Mouse (Mus musculus) left cerebral cortex, postnatal 4 days (tissue): Measurements from ENCODE around the gene Trim17. TPM values are rescaled to one million over a fixed set of nuclear protein-coding genes. Genes with fewer than 3 reads are reported as not detected.
"Not testable (repeated sequence)": the region's sequence is repeated elsewhere in the genome, so short reads cannot be mapped to it uniquely, and the experiment has no call there.

Source experiments
- DNase-seq: peaks from one replicate; pipeline ENCODE4 v3.0.0-alpha.2; 2022
- intact Hi-C: fragments of 180-260 bp; cut with DNase I; formaldehyde crosslinking; loops from one replicate; pipeline ENCODE4 v1.15.1; 2025
- total RNA-seq, 2 experiments: library from RNA; stranded (reverse); gene quantifications; 2 replicates each; pipeline ENCODE4 v1.2.3; 2021

Gene Trim17
- total RNA-seq, 2 experiments from 2014 or later: 1.8 to 2.0 TPM

GRCm38 (mm10) chr11:58947306-58947705 lies 7.2 kb upstream of the Trim17 start:
- intact Hi-C loops: no loop called here
- DNase-seq: no peak

GRCm38 (mm10) chr11:58947798-58948528 lies 6.5 kb upstream of the Trim17 start:
- DNase-seq: peak; percentile 59
- intact Hi-C loops: no loop called here

- peak; percentile 74 for DNase-seq
- intact Hi-C loops: no loop called here
Measured at GRCm38 (mm10) chr11:58948542-58949479, 5.7 kb upstream of the Trim17 start, which contains the start of gene Hist3h2ba. Gene Hist3h2ba (plus strand): TSS chr11:58948920.

GRCm38 (mm10) chr11:58949480-58950431 lies 4.7 kb upstream of the Trim17 start:
- DNase-seq: peak; percentile 78
- intact Hi-C loops: loop anchor here (10.0 kb wide), 1 partner anchor 255 kb away; the partner anchor contains the start of genes 2310033P09Rik and Mrpl55

DNA sequence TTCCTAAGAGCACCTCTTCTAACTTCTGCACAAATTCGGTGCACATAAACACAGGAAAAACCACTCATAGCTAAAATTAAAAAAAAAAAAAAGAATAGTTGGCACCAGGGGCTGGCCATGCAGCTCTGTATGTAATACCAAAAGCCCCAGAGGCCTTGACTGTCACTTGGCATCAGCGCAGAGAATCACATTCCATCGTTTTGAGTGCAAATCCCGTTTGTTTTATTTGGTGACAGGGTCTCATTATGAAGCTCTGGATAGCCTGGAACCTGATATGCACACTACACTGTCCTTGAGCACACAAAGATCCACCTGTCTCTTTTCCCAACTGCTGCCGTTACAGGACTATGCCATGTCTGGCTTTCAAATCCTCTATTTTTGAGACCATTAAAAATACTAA lies 3.3 kb upstream of the Trim17 start:
- no peak for DNase-seq
- intact Hi-C loops: loop anchor here (10.0 kb wide), 1 partner anchor 254 kb away; the partner anchor contains the start of genes 2310033P09Rik and Mrpl55

DNA sequence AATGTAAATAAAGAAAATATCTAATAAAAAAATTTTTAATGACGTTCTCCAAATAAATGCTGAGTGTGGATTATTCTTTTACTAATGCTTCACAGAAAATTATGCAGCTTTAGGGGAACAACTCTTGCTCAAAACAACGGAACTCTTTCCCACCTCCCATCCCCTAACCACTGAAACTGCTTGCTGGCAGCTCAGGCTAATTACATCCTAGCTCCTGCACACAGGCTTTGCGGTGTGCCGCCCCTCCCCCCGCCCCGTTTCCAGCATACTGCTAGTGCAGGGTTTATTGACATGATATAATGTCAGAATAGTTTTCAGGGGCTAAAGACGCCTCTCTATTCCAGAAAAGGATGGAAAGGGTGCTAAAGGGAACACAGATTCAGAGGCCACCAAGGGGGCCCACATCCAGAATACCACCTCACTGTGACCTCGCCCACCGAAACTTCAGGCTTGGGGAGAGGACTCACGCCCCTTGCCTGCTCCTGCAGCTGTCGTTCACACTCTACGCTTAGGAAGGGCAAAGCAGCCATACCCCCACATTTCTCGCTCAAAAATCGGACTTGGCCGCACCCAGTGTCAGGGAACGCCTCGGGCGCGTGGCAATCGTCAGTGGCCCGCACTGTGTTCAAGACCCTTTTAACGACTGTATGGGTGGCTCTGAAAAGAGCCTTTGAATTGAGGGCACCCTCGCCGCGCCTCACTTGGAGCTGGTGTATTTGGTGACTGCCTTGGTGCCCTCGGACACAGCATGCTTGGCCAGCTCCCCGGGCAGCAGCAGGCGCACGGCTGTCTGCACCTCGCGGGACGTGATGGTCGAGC lies 925 bp upstream of the Trim17 start:
- DNase-seq: peak; percentile 52
- intact Hi-C loops: loop anchor here (10.0 kb wide), 1 partner anchor 251 kb away; the partner anchor contains the start of genes 2310033P09Rik and Mrpl55

- intact Hi-C loops: loop anchor here (10.0 kb wide), 1 partner anchor 251 kb away; the partner anchor contains the start of genes 2310033P09Rik and Mrpl55
Measured at GRCm38 (mm10) chr11:58954170-58954419, 390 bp upstream of the Trim17 start.

DNA sequence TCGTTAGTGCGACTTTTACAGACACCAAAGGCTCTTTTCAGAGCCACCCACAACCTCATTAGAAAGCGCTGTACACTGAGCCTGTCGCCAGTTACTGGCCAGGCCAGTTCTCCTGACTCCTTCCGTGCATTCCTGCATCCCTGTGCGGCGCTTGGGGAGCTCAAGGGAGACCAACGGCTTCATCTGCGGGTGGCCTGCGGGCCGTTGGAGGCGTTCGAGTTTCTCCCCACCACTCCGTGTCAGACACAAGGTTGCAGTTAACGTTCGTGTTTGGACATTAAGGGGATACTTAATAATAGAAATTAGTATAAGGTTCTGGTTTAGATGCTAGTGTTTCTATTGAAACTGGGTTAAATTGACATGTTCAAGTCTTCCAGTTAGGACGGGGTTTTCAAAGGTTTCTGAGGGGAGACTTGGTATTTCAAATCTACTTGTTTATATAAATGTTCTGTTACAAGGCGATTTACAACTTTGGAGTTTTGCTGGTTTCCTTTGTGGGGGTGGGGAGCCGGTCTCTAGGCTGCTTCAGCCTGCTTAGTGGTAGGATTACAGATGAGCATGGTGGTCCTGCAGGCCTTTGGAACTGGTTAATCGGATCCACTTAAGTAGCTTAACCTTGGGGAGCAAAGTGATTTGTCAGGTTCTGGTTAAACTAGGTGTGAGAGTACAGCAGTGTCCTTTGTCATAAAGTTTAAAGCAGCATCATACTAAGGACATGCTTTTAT lies 820 bp downstream of the Trim17 start:
- DNase-seq: no peak
- intact Hi-C loops: loop anchor here (10.0 kb wide), 1 partner anchor 249 kb away; the partner anchor contains the start of genes 2310033P09Rik and Mrpl55

More at GRCm38 (mm10) chr11:58954170-58954419, 390 bp upstream of the Trim17 start:
- not testable (repeated sequence) for DNase-seq

DNA sequence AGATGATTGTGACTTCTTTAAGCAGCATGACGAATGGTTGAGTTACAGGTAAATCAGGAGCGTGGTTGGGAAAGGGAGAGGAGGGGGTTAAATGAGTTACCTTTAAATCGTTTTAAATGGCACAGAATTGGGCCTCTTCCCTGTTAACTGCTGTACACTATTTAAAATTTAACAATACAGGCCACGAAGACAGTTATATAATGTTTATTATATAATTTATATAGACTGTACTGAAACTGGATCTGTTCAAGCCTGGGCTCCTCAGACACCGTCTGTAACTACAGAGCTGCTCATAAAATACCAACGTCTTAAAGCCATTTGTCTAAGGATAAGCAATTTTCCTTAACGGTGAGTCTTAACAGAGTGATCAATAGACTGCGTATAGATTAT lies 1.4 kb downstream of the Trim17 start:
- no peak for DNase-seq
- intact Hi-C loops: loop anchor here (10.0 kb wide), 1 partner anchor 249 kb away; the partner anchor contains the start of genes 2310033P09Rik and Mrpl55

- DNase-seq: no peak
- intact Hi-C loops: loop anchor here (10.0 kb wide), 1 partner anchor 247 kb away; the partner anchor contains the start of genes 2310033P09Rik and Mrpl55
Measured at GRCm38 (mm10) chr11:58957226-58957914, 2.9 kb downstream of the Trim17 start.

DNA sequence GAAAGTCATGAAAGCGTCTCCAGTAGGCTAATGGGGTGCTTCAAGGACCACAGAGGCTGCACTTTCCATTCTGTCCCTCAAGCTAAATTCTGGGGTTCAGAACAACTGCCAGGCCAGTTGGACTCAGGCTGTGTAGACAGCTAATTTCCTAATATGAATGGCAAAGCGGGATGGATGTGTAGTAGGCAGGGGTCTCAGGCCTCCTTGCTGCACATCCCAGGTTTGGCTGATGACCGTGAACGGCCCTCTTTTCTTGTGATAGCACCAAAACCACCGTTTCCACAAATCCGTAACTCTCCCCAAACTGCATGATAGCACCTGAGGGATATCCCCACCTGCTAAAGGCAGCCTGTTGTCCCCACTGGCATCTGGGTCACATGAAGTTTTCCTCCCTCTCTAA lies 4.1 kb downstream of the Trim17 start:
- intact Hi-C loops: loop anchor here (10.0 kb wide), 1 partner anchor 246 kb away; the partner anchor contains the start of genes 2310033P09Rik and Mrpl55
- DNase-seq: no peak

DNA sequence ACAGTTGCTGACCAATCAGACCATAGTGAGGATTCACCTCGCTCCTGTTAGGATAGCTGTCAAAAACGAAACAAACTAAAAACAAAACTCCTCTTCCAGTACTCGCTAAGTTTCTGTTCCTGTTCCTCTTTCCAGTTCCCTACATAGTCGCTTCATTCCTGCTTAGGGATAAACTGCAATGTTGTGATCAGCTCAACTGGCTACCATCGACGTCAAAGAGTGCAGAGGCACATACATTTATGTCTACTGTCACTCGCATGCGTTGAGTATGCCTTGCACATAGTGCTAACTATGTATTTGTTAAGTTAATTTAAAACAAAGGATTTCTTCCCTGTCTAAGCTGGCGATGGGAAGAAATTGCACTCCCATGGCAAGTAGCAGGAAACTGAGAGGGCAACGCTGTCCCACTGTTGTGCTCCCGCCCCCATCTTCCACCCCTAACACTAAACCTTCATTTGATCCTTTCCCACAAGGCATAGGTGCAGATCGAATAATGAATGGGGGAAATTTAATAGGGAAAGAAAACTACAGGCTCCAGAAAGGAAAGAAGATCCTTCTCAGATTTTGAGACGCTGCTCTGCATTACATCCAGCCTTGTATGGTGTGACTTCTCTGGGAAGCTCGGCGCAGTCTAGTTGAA lies 4.8 kb downstream of the Trim17 start:
- intact Hi-C loops: loop anchor here (10.0 kb wide), 1 partner anchor 245 kb away; the partner anchor contains the start of genes 2310033P09Rik and Mrpl55

DNA sequence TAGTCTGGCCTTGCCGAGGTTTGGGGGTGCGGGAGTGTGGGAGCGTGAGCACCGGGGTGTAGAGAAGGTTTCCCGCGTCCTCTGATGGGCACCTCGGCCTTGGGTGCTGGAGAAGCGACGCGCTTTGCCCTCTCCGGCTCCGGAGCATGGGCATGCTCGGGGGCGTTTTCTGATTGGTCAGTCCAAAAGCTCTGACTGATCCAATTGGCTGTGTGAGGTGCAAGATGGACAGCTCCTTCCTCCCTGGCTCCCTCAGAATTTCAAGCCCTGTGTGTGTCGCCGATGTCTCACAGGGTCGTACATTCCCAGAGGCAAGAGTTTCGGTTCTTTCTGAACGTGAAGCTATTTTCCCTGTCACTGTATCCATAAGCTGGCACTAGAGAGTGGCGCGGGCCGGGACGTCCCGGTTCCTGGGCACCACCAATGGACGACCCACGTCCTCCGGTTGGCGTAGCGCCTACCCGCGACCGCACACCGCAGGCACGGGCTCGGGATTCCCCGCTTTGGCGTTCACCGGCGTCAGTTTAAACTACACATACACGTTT lies 5.5 kb downstream of the Trim17 start:
- peak; percentile 78 for DNase-seq
- intact Hi-C loops: loop anchor here (10.0 kb wide), 2 partner anchors 245 to 335 kb away; partner anchors contain the start of genes 2310033P09Rik, Mrpl55 and Wnt3a

More for the DNA sequence above, 4.8 kb downstream of the Trim17 start:
- no peak for DNase-seq

GRCm38 (mm10) chr11:58961364-58962177 lies 7.1 kb downstream of the Trim17 start:
- intact Hi-C loops: loop anchor here (10.0 kb wide), 1 partner anchor 333 kb away; the partner anchor contains the start of gene Wnt3a
- DNase-seq: no peak

DNA sequence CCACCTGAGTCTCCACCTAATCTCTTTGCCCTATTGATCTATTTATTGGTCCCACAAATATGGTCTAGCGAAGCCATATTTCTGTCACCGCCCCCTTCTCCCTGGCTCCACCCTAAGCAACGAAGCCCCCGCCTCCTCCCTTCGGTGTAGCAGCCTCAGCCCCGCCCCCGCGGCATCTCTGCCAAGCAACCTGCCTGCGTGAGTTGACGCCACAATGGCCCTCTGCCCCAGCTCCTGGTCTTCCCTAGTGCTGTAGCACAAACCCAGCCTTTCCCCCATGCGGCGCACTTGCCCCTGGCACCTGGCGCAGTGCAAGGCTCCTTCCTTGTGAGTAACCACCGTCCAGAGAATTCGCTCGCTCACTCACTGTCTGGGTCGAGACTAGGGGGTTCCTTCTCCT lies 9.1 kb downstream of the Trim17 start:
- intact Hi-C loops: loop anchor here (10.0 kb wide), 1 partner anchor 331 kb away; the partner anchor contains the start of gene Wnt3a
- DNase-seq: peak; percentile 53

GRCm38 (mm10) chr11:58964216-58964615 lies 9.7 kb downstream of the Trim17 start:
- intact Hi-C loops: loop anchor here (10.0 kb wide), 1 partner anchor 331 kb away; the partner anchor contains the start of gene Wnt3a
- no peak for DNase-seq
